Mouse (Mus musculus) heart, adult 9 months (tissue): Measurements from ENCODE around the gene Tmem270.

Source experiments
- DNase-seq, 2 experiments: peaks; one replicate each; pipeline ENCODE4 v3.0.0; 2022; ENCODE audit warnings: low spot score in 2 of 2

Gene Tmem270

DNA sequence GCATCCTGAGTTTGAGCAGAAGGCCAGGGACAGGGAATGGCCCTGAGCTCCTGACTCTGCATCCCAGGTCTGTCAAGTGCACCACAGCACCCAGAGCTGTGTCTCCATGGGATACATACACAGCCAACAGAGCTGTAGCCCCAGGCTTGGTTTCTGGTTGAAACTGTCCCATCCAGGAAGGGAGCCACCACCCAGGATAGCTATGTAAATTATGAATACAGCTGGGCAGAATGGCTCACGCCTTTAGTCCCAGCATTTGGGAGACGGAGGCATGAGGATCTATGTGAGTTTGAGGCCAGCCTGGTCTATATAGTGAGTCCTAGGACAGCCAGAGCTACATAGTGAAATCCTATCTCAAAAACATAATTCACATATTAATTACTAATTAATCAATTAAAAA, 23.5 kb upstream of the Tmem270 start:
- DNase-seq: no peak

DNA sequence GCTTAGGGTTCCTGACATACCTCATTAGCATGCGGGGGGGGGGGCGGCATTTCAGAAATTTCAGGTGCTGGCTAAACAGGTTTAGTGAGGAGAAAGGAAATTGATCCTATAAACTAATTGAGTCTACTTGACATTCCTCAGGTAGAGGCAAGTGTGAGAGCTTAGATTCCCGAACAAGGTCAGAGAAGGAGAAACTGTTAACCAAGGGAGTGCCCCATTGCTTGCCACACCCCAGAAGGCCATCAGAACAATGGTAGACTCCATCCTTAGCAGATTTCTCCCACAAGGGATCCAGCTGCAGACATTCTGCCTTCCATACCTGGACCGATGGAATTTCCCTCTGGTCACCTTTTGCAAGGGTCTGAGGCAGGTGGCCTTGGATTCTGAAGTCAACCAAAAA, 20.2 kb upstream of the Tmem270 start:
- no peak for DNase-seq

DNA sequence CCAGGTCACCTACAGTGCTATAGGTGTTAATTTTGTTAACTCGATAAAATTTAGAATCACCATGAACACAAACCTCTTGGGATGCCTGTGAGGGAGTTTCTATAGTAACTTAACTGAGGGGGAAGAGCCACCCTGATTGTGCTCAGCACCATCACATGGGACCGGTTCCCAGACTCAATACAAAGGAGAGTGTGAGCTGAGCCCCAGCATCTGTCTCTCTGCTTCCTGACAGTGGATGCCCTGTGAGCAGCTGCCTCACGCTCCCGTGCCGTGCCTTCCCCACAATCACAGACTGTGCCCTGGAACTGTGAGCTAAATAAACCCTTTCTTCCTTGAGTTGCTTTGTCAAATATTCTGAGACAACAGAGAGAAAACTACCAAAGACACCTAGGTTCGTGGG, 16.6 kb upstream of the Tmem270 start:
- DNase-seq: no peak

DNA sequence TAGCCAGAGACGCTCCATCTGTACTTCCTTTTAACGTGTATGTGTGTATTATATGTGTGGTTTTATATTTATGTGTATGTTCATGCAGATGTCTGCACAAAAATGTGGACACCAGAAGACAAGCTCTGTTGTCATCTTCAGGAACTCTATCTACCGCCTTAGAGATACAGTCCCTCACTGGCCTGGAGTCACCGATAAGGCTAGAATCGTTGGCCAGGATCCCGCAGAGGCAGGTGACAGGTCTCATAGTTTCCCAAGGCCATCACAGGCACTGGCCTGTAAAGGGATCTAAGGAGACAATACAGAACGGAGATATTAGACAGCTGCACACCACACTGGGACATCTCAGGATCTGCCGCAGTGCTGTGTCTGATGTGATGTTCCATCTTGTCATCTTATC, 14.6 kb upstream of the Tmem270 start:
- no peak for DNase-seq

DNA sequence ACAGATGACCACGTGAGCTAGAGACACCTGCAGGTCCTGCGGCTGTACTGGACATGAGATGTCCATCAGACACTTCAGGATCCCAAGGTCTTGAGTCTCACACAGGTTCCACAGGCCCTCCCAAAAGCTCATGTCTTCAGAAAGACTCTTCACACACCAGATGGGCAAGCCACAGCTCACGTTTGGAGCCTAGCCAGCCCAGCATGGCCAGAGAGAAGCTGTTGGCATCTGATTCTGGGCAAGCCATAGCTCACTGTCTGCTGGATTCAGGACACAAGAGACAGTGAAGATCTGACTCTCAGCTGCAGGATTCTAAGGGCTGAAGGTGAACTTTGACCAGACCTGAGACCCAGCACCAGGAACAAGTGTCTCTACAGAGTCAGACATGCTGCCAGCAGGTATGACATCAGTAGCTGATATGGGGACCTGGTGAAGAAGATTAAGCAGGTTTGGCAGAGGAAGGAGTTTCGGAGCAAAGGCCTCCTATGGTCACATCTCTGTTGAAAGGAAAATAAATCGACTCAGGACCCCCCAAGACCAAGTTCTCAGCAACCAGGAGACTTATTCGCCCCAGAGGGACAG, 13.7 kb upstream of the Tmem270 start:
- no peak for DNase-seq

DNA sequence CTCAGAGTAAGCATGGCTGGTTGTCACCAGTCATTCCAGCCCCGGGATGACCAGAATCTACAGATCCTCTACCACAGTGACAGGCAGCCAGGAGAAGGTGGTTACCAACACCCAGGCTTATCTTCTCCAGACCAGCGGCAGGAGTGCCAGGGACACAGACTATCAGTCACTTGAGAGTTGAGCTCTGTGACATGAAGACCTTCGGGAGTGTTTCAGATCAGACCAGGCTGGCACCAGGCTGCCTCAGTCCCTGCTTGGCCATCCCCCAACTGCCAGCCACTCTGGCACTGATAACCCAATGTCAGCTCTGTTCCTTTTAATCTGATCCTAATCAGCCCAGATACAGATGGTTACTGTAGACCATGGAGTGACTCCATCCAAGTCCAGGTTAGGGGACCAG, 12.6 kb upstream of the Tmem270 start:
- DNase-seq: no peak

DNA sequence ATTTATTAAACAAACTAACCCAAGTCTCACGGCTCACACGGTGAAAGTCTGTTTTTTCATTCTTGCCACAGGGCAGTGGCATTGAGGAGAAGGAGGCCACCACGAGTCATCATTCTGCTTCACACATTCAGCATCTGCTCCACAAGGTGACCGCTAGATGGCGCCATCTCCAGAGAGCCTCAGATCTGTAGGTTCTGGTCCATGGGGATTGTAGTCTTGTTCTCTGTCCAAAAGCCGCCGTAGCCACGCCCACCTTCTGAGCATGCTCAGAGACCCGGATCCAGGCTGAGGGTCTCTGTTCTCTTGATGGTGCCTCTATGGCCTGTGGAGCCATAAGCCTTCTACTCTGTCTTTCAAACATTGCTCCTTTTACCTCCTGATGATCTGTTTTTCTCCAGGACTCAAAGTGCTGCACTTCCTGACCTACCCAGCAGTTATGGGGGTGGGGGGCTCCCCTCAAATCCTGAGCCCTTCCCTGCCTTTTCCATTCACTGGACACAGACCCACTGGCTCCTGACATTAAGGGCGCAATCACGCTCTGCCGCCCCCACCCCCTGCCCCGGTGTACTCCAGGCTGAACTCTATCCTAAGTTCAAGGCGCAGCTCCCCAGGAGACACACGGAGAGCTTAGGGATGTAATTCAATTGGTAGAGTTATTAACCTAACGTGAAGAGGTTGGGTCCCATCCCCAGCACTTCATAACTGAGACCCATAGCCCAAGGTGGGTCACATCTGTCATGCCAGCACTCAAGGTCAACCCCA, 11.7 kb upstream of the Tmem270 start:
- DNase-seq: peak in 1 of 2 experiments; percentile 18

DNA sequence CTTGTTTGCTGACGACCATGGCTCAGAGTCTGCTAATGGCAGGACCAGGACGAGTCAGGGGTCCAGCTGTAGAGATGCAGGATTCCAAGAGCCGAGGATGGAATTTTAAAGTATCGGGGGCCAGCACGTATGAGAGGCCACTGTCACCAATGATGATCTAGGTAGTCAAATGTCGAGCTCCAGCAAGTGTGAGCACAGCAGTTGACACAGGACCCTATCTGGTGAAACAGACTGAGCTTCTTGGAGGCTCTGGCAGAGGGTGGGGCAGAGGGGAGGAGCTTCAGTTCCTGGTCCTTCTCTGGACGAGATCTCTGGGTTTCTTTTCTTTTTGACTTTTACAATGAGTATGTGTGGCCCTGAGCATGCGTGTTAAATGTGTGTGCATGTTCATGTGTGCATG, 8.8 kb upstream of the Tmem270 start, which contains the start of gene Cldn13:
Gene Cldn13, minus strand, starts transcription at position 216 of the 400 bp plus-strand sequence.
- no peak for DNase-seq

DNA sequence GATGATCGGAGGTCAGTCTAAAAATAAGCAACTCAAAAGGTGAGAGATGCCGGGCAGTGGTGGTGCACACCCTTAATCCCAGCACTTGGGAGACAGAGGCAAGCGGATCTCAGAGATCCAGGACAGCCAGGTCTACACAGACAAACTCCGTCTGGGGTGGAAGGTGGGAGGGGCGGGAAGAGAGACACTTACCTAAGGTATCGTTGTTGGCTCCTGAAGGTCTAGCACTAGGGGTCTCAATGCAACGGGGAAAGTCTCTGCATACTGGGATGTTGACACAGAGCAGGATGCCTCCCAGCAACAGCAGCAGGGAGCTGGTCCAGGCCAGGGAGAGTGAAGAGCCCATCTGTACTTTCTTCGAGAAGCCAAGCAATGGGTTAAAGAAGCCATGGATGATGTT, 8.0 kb upstream of the Tmem270 start:
- DNase-seq: no peak

DNA sequence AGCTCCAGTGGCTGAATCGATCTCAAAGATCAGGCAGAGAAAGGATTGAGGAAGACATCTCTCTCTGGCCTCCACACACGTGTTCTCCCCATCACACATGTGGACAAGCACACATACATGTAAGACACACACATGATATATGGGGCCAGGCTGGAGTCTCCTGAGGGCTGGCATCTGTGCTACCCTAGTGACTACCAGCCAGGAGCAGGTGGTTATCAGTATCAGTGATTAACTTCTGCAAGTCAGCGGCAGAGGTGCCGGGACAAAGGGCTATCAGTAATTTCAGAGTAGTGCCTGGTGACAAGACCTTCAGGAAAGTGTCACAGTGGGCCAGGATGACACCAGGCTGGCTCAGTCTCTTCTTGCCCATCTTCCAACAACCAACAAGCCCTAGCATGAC, 7.2 kb upstream of the Tmem270 start:
- no peak for DNase-seq

DNA sequence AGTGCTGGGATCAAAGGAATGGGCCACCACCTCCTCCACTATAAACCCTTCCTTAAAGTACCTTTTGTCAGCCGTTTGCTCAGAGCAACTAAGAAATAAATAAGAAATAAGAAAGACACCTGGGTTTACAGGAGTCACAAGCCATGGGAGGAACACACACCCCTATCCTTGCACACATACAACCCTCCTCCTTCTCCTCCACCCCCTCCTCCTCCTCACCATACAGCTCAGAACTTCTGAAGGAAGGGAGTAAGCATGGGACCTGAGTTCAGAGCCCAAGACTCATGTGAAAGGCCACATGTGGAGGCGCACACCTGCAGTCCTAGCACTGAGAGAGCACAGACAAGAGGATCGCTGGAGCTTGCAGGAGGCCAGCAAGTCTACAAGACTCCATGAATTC, 6.8 kb upstream of the Tmem270 start:
- DNase-seq: no peak

DNA sequence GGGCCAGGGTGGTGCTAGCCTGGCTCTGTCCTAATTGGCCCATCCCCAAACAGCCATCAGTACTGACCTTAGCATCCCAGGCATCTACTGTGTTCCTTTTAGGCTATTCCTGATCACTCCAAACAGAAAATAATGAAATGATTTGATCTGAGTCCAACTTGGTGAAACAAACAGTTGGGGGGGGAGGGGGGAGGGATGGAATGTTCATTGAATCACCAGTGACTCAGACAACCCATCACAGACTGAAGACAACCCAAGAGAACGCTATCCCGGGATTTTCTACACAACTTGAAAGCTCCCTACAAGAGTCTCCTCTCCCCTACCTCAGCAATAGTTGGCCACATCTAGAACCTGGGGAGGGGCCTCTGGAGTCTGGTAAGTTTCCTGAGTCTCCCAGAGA, 5.4 kb upstream of the Tmem270 start:
- no peak for DNase-seq

DNA sequence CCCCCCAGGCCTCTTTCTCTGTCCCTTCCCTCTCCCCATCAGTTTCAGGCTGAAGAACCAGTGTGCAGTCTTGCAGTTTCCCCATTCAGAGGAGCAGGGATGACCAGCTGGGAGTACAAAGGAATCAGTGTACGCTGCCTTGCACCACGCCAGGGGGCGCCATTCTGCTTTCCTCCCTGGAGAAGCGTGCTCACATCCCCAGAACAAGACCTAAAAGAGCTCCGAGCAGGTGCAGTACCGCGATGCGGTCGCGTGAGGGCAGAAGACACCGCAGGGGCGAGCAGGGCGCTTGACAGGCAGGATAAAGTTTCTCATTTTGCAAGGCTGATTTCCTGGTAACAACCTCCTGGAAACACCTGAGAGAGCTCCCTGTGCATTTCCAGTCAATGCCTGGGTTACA, 602 bp upstream of the Tmem270 start:
- peak; percentile 71 to 80 for DNase-seq

DNA sequence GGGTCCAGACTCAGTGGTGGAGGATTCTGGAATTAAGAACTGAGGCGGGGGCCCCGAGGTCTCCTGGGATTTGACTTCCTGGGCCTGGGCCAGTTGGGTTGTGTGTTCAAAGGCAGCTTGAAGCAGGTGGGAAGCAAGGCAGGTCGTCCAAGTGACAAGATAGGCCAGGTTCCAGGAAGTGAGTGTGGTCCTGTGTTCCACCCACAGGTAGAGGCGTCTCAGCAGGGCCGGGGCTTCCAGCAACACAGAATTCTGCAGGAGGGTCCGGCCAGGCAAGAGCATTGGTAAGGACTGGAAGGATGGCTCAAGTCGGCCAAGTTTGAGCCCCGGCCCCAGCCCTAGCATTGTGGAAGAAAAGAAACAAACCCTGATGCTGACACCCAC, 4.9 kb downstream of the Tmem270 start:
- no peak for DNase-seq

DNA sequence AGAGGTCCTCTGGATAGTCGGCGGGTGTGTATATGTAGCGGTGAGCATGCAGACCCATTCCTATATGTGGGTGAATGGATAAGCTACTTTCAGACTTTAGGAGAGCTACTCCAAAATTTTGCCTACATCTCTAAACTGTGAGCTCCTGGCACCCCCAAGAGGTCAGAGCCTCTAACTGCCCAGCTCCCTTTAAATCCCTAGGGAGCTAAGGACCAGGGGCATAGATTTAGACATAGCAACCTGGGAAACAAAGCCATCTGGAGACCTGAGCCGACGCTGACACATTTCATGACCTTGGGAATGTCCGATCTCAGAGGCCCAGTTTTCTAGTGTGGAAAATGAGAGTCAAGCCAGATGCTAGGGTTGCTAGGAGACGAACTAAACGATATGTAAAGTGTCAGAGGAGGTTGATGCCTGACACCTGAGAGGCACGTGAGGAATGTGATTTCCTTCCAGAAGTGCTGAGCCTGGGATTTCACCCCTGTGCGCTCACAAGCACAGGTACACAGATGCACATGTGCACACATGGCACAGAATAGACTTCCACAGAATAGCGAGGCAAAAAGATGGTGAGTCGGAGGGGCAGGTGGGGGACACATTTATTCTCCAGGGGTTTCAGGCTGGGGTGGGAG, 5.4 kb downstream of the Tmem270 start:
- DNase-seq: peak; percentile 49 to 64

DNA sequence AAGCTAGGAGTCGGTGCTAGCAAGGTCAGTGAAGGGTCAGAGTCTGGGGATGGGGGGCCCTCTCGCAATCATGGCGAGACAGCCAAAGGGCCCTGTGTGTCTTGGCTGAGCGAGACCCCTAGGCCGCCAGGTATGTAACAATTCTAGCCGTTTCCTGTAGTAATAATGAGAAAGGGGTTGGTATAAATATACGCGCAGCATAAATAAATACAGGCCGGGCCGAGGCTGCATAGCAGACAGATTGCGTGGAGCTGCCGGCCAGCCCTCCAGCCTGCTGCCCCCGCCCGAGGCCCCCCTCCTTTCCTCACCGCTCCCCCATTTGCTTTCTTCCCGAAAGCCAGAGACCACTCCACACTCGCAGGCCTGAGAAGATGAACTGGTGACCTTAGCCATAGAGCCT, 8.9 kb downstream of the Tmem270 start:
- no peak for DNase-seq

DNA sequence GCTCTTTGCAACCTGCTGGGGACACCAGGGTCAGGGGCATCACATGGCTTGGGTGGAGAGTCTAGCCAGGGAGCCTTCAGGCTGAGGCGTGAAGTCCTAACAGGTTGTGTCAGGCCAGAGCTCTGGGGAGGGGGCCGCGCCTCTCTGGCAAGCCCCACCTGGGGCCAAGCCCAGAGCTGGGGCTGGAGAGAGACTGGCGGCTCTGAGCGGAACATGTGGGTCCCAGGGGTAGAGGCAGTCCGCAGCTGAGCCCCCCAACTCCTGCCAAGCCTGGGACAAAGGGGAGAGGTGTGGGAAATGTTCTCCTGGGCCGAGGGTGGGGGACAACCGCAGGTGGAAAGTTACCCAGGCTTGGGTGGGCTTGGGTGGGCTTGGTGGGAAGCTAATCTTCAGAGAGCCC, 9.6 kb downstream of the Tmem270 start:
- no peak for DNase-seq

DNA sequence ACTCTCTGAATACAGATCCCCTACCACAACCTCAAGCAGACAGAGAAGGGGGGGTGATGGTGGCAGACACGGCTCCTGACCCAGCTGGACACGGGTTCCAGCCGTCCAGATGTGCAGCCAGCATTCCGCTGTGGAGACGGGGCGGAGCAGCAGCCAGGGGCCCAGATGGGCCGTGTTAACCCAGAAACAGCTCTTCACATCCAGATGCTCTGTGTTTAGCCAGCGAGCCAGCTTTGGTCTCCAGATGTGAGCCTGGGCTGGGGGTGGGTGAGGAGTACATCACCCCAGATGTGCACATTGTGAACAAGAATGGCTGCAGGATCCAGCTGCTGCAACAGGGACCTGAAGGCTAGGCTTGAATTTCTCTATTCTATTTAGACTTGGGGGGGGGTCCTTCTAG, 11.2 kb downstream of the Tmem270 start:
- DNase-seq: peak; percentile 68 to 71

DNA sequence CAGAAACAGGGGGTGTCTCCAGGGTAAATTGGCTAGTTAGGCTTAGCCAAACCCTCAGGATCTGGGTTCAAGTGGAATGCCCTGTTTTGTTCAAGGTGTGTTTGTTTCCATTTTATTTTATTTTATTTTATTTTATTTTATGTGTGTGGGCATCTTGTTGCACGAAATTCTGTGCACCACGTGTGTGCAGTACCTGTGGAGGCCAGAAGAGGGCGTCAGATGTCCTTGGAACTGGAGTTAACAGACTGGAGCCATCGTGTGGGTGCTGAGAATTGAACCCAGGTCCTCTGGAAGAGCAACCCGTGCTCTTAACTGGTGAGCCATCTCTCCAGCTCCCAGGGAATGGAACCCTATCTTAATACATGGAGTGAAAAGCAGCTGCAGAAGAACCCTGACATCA, 13.8 kb downstream of the Tmem270 start:
- DNase-seq: no peak

DNA sequence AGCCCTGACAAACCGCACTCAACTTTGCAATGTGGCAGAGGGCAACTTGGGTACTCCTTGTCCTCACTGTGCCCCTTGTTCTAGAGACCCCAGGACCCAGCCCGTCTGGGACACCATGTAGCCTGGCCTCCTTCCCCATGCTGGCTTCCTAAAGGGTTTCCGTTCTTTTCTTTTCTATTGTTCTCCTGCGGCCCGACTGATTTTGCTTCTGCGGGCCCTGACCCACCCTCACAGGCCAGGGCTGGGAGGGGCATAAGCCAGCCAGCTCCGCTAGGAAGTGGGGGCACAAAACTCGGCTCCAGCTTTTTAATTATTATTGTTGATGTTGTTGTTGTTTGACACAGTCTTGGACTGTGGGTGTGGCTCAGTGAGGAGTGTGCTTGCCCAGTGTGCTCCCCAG, 15.0 kb downstream of the Tmem270 start:
- peak; percentile 50 to 73 for DNase-seq

DNA sequence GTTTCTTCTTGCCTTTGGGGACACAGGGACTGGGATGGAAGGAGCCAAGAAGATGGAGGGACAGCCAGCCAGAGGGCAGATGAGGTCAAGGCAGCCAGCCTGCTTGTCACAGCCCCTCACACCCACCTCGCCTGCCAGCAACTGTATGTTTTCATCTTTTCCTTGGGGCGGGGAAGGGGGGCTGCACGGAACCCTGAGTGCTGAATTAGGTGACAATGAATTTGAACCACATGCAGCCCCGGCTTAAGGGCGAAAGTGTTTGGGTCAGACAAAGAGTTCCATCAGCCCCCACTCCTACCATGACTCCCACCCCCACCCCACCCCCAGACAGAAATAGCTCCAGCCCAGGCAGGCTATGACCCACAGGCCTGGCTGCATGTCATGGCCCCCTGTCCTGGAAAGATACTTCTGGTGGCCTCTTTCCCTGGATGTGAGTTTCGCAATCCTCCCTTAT, 15.9 kb downstream of the Tmem270 start:
- peak in 1 of 2 experiments; percentile 39 for DNase-seq

DNA sequence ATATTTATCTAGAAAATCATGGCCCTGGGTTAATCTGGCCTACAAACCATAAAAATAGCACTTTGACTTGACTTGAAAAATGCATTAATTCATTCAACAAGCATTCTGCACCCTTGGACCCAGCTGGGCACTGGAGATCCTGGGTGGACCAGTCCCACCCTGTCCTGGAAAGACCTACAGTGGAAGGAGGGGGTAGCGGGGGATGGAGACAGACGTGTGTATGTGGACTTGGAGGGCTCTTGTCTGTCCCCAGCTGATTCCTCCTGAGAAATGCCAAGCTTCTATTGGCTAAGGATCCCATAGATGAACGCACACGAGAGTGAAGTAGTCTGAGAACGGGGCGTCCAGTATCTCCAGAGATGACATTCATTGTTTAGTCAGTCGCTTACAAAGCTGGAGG, 18.0 kb downstream of the Tmem270 start:
- no peak for DNase-seq
